Mouse (Mus musculus): ENCODE data around the gene 2410137M14Rik. TPM values are rescaled to one million over a fixed set of nuclear protein-coding genes. Genes with fewer than 3 reads are reported as not detected.
"Not testable (repeated sequence)": the region's sequence is repeated elsewhere in the genome, so short reads cannot be mapped to it uniquely, and the experiment has no call there.

The 2410137M14Rik gene
- polyA plus RNA-seq, 1 experiment = not detected

DNA sequence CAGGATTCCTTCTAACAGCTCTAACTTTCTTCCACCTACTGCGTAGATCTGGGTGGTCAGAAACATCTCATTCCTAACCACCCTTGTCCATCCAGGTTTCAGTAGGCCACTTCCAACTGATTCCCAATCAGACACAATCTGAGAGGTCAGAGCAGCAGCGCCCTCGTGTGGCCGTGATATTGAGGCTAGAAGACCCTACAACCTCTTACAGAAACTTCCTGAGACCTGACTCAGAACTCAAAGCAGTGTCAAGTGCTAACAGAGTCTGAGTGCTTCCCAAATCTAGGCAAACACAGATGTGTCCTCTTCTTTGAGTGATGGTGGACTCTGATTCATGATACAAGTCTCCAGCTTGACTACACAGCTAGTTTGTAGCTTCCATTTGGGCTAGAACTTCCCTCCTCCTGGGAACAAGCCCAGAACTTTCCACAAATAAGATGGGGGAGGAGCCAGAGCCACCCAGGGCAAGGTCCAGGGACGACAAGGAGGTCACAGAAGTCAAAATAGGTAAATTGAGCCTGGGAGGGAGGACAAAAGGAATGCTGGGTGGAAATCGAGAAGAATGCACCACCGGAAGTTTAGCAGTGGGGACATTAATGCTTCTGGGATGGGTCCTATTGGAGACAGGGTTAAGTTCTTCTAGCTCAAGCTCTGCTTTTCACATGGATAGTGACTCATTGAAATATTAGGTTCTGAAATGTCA is 16.1 kb upstream of the 2410137M14Rik start:
- TF ChIP-seq TAL1 (IDR thresholded peaks at IDR 0.05; ENCODE audit: low read length) (no peak), GATA1 (IDR thresholded peaks at IDR 0.05; ENCODE audit: low read length) (no peak)
- Histone ChIP-seq H3K9me3 (ENCODE audit: control insufficient read depth, low read length) (no peaks in the 10 kb centered on the region), H3K4me1 (ENCODE audit: control insufficient read depth) (no peaks in the 10 kb centered on the region), H3K27me3 (ENCODE audit: control insufficient read depth) (peaks cover 8% of the 10 kb centered on the region), H3K36me3 (ENCODE audit: control insufficient read depth) (no peaks in the 10 kb centered on the region), H3K4me3 (replicated peaks) (no peak overlapping the region)

DNA sequence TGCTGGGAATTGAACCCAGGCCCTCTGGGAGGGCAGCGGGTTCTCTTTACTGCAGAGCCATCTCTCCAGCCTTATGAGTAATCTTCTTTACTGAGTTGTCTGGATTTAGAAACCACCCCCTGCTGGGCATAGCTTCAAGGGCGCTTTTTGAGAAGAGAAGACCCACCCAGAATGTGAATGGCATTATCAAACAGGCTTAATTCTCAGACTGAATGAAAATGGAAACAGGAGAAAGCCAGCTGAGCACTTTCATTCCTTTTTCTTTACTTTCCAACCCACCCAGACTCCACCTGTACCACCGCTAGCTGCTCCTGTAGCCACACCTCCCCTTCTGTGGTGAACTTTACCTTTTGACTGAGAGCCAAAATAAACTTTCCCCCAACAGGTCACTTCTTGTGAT is 14.4 kb upstream of the 2410137M14Rik start:
- H3K9me3 ChIP-seq (ENCODE audit: control insufficient read depth, low read length) = no peaks in the 10 kb centered on the region
- H3K4me3 ChIP-seq (replicated peaks) = no peak overlapping the region
- no peaks in the 10 kb centered on the region for H3K36me3 ChIP-seq (ENCODE audit: control insufficient read depth)
- H3K4me1 ChIP-seq (ENCODE audit: control insufficient read depth) = no peaks in the 10 kb centered on the region
- TF ChIP-seq TAL1 (IDR thresholded peaks at IDR 0.05; ENCODE audit: low read length) = no peak
- TF ChIP-seq GATA1 (IDR thresholded peaks at IDR 0.05; ENCODE audit: low read length) = no peak
- H3K27me3 ChIP-seq (ENCODE audit: control insufficient read depth) = 0 out of 2 replicates have a peak, but pooled peaks cover 2% of the 10 kb centered on the region

DNA sequence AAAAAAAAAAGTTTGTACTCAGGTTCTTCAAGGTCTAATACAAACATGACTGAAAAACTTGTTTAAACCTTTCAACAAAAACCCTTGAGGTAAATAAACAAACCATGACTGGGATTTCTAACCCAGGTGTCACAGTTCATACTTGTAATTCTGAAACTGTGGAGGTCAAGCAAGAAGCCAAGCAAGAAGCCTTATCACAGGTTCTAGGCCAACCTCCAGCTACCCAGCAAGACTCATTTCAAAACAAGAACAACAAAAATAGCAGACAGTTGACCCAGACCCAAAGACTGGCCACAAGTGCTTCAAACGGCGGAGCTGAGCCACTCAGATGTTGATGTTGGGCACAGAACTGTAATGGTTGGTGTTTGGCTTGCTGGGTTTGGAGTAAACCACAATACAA is 13.5 kb upstream of the 2410137M14Rik start:
- Histone ChIP-seq H3K4me3 (replicated peaks) (no peak overlapping the region), H3K27me3 (ENCODE audit: control insufficient read depth) (peaks cover 3% of the 10 kb centered on the region), H3K4me1 (ENCODE audit: control insufficient read depth) (no peaks in the 10 kb centered on the region), H3K9me3 (ENCODE audit: control insufficient read depth, low read length) (no peaks in the 10 kb centered on the region), H3K36me3 (ENCODE audit: control insufficient read depth) (no peaks in the 10 kb centered on the region)
- TF ChIP-seq TAL1 (IDR thresholded peaks at IDR 0.05; ENCODE audit: low read length) (no peak), GATA1 (IDR thresholded peaks at IDR 0.05; ENCODE audit: low read length) (no peak)

DNA sequence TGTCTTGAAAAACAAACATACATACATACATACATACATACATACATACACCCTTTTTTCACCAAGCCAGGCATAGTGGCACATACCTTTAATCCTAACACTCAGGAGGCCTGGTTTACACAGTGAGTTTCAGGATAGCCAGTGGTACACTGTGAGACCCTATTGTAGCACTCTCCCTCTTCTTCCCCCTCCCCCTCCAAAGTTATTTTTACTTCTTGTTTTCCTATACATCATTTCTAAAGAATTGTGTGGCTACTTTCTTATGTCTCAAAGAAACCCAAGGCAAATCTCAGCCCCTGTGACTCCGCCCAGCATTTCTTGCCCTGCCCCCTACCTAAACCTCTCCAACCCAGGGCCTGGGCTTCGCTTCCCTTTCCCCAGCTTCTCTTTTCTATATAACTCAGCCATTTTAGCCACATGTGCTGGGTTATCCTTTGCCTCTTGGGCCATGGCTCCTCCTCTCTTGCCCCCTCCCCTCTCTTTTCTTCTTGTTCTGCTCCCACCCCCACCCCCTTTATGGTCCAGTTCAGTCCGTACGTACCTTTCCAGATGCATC is 12.8 kb upstream of the 2410137M14Rik start:
- no peaks in the 10 kb centered on the region for H3K36me3 ChIP-seq (ENCODE audit: control insufficient read depth)
- TF ChIP-seq GATA1 (IDR thresholded peaks at IDR 0.05; ENCODE audit: low read length) (no peak), TAL1 (IDR thresholded peaks at IDR 0.05; ENCODE audit: low read length) (no peak)
- H3K4me1 ChIP-seq (ENCODE audit: control insufficient read depth) = no peaks in the 10 kb centered on the region
- H3K9me3 ChIP-seq (ENCODE audit: control insufficient read depth, low read length) = no peaks in the 10 kb centered on the region
- peaks cover 10% of the 10 kb centered on the region for H3K27me3 ChIP-seq (ENCODE audit: control insufficient read depth)
- no peak overlapping the region for H3K4me3 ChIP-seq (replicated peaks)

DNA sequence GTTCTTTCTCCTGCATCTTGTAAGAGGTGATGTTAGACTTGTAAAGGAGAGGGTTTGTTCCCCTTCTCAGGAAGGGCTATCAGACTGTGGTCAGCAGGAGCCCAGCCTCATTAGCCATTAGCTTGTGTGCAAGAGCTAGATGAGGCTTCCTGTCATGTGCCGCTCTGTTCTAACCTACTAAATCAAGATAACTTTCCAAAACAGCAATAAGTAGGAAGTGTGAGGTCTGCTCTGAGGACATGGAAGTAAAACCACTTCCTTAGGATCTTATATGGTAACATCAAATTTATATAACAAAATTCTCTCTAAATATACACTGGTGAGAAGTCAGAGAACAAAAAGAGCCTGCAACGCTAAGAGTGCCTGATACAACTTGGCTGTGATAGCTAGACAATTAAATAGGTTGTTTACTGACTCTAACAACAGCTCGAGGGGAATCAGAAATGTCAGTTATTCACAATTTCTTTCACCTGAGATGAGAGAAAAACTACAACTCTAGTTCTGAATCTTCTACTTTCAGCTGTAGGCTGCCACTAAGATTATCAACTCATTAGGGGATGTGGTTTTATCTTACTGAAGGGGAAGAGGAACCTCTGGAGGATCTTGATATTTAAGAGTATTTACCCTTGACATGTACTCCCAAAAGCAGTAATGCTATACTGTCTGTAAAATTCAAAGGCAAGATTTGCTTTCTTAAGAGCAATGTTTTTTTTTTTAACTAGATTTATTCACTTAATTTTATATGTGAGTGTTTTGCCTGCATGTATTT is 11.5 kb upstream of the 2410137M14Rik start:
- peaks cover 23% of the 10 kb centered on the region for H3K27me3 ChIP-seq (ENCODE audit: control insufficient read depth)
- no peaks in the 10 kb centered on the region for H3K4me1 ChIP-seq (ENCODE audit: control insufficient read depth)
- no peak for TF ChIP-seq TAL1 (IDR thresholded peaks at IDR 0.05; ENCODE audit: low read length)
- TF ChIP-seq GATA1 (IDR thresholded peaks at IDR 0.05; ENCODE audit: low read length) = no peak
- no peaks in the 10 kb centered on the region for H3K9me3 ChIP-seq (ENCODE audit: control insufficient read depth, low read length)
- no peaks in the 10 kb centered on the region for H3K36me3 ChIP-seq (ENCODE audit: control insufficient read depth)
- H3K4me3 ChIP-seq (replicated peaks) = no peak overlapping the region

DNA sequence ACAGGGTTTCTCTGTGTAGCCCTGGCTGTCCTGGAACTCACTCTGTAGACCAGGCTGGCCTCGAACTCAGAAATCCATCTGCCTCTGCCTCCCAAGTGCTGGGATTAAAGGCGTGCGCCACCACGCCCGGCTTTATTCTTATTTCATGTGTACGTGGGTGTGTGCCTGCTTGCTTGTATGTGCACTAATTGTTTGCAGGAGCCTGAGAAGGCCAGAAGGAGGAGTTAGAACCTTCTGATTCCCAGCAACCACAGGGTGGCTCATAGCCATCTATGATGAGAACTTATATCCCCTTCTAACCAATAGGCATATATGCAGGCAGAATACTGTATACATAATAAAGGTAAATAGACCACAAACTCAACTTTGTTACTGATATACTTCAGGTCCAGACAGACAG is 9.6 kb upstream of the 2410137M14Rik start:
- not testable (repeated sequence) for H3K9me3 ChIP-seq (ENCODE audit: control insufficient read depth, low read length); H3K4me3 ChIP-seq (replicated peaks); H3K36me3 ChIP-seq (ENCODE audit: control insufficient read depth); H3K4me1 ChIP-seq (ENCODE audit: control insufficient read depth)
- H3K27me3 ChIP-seq (ENCODE audit: control insufficient read depth) = peaks cover 31% of the 10 kb centered on the region

DNA sequence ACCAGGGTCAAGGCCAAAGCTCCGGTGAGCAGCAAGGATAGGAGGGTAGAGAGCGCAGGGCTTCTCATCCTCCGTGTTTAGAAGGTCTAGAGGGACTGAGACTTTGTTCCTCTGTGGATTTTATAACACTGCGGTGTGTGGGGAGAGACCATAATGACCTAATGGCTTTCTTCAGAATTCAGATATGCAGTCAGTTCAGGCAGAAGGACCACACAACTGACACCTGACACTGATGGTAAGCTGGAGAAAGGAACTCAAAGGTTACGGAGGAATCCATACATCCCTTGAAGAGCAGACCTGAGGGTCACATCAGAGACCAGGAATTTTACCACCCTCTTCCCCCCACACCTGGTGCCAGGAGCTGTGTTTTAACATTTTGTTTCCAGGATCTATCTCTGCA is 8.4 kb upstream of the 2410137M14Rik start, which contains the start of gene H2-M5:
TSS of gene H2-M5 (minus strand) at position 101 of the 400 bp plus-strand sequence.
- Histone ChIP-seq H3K36me3 (ENCODE audit: control insufficient read depth) (no peaks in the 10 kb centered on the region), H3K27me3 (ENCODE audit: control insufficient read depth) (peaks cover 31% of the 10 kb centered on the region), H3K9me3 (ENCODE audit: control insufficient read depth, low read length) (no peaks in the 10 kb centered on the region), H3K4me3 (replicated peaks) (no peak within 1 kb of the TSS), H3K4me1 (ENCODE audit: control insufficient read depth) (no peaks in the 10 kb centered on the region)
- no peak for TF ChIP-seq TAL1 (IDR thresholded peaks at IDR 0.05; ENCODE audit: low read length)
- no peak for TF ChIP-seq GATA1 (IDR thresholded peaks at IDR 0.05; ENCODE audit: low read length)

DNA sequence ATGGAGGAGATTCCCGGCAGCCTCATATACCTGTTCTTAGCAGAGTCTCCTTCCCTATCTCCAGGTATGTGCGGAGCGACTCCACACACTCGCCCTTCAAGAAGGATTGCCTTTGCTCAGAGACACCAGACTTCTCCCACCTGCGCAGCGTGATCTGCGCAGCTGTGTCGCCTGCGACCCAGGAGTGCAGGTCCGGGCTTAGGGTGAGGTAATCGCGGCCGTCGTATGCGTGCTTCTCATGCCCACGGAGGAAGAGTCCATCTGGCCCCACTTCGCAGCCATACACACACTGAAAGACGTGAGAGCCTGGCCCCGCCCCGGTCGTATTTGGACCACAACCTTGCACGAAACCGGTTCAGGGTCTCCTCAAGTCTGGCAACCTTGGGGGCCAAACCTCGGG is 7.4 kb upstream of the 2410137M14Rik start:
- Histone ChIP-seq H3K9me3 (ENCODE audit: control insufficient read depth, low read length) (no peaks in the 10 kb centered on the region), H3K36me3 (ENCODE audit: control insufficient read depth) (no peaks in the 10 kb centered on the region), H3K4me3 (replicated peaks) (no peak overlapping the region), H3K27me3 (ENCODE audit: control insufficient read depth) (peaks cover 31% of the 10 kb centered on the region), H3K4me1 (ENCODE audit: control insufficient read depth) (no peaks in the 10 kb centered on the region)
- TF ChIP-seq GATA1 (IDR thresholded peaks at IDR 0.05; ENCODE audit: low read length) = no peak
- no peak for TF ChIP-seq TAL1 (IDR thresholded peaks at IDR 0.05; ENCODE audit: low read length)
